Mouse (Mus musculus): ENCODE data around the gene Gtf2a2.
A peak's percentile ranks its signal among the peaks of the same experiment; 100 is the strongest.

- no peak for TF ChIP-seq TCF3 (IDR thresholded peaks at IDR 0.05; ENCODE audit: insufficient read length, low read depth)
- TF ChIP-seq POLR2A (IDR thresholded peaks at IDR 0.05; ENCODE audit: insufficient read length, low read depth) = no peak
- TF ChIP-seq MAX (IDR thresholded peaks at IDR 0.05; ENCODE audit: low read depth) = no peak
- no peak for TF ChIP-seq POLR2AphosphoS2 (IDR thresholded peaks at IDR 0.05; ENCODE audit: insufficient read length, low read depth)
- peak in 1 of 3 experiments; percentile 44 for TF ChIP-seq MYOG (IDR thresholded peaks at IDR 0.05; ENCODE audit: control insufficient read depth in 1 of 3, insufficient read depth in 1 of 3, insufficient read length in 2 of 3, low read depth in 2 of 3)
- TF ChIP-seq USF1 (IDR thresholded peaks at IDR 0.05; ENCODE audit: low read depth) = no peak
- no peak for TF ChIP-seq E2F4 (IDR thresholded peaks at IDR 0.05; ENCODE audit: insufficient read depth)
- TF ChIP-seq MYOD1 (IDR thresholded peaks at IDR 0.05; ENCODE audit: control insufficient read depth in 1 of 3, insufficient read length in 2 of 3, low read depth in 2 of 3) = peak in 2 of 3 experiments; percentile 24 to 49
- TF ChIP-seq CEBPB (IDR thresholded peaks at IDR 0.05; ENCODE audit: insufficient read depth, poor library complexity, severe bottlenecking) = no peak
- TF ChIP-seq TCF12 (IDR thresholded peaks at IDR 0.05; ENCODE audit: insufficient read depth, poor library complexity, severe bottlenecking) = no peak
These were observed 60.0 kb downstream of the Gtf2a2 start for GRCm38 (mm10) chr9:70072387-70072786.

Measured in myocyte (in vitro differentiated cells).